Mouse (Mus musculus) ZHBTc4 (cell line): ENCODE measurements at regions not wholly inside any gene's neighbourhood (a gene's known extent, or its start where the extent isn't known, plus 50 kb on each side); places are given as distances from the start of the nearest gene placed in this dataset.

Experiments used
- DNase-seq: peaks from one replicate; pipeline ENCODE4 v3.0.0-alpha.2; 2011; ENCODE audit warnings: low read depth, low spot score

GRCm38 (mm10) chr10:25118674-25119670 lies 188.7 kb downstream of the Akap7 start:
- peak; percentile 60 for DNase-seq

- DNase-seq: no peak
Observed at GRCm38 (mm10) chr10:25114316-25114715, 187.0 kb upstream of the Arg1 start.

- no peak for DNase-seq
Observed at GRCm38 (mm10) chr10:25112449-25113171, 185.3 kb upstream of the Arg1 start.

GRCm38 (mm10) chr10:25111636-25112422 lies 184.5 kb upstream of the Arg1 start:
- peak; percentile 76 for DNase-seq

GRCm38 (mm10) chr10:25111181-25111580 lies 183.9 kb upstream of the Arg1 start:
- DNase-seq: no peak

GRCm38 (mm10) chr10:25098070-25098469 lies 170.8 kb upstream of the Arg1 start:
- DNase-seq: no peak

GRCm38 (mm10) chr10:25089705-25090386 lies 162.6 kb upstream of the Arg1 start:
- DNase-seq: no peak

GRCm38 (mm10) chr10:25086745-25087144 lies 159.5 kb upstream of the Arg1 start:
- DNase-seq: peak; percentile 40

GRCm38 (mm10) chr10:25082930-25083329 lies 155.6 kb upstream of the Arg1 start:
- DNase-seq: no peak

- no peak for DNase-seq
Observed at GRCm38 (mm10) chr10:25072617-25073016, 145.3 kb upstream of the Arg1 start.

- no peak for DNase-seq
Observed at GRCm38 (mm10) chr10:25068301-25068700, 141.0 kb upstream of the Arg1 start.

- no peak for DNase-seq
Observed at GRCm38 (mm10) chr10:25064701-25065362, 137.5 kb upstream of the Arg1 start.

GRCm38 (mm10) chr10:25061402-25062055 lies 134.2 kb upstream of the Arg1 start:
- no peak for DNase-seq

- no peak for DNase-seq
Observed at GRCm38 (mm10) chr10:25058694-25059093, 131.4 kb upstream of the Arg1 start.

- no peak for DNase-seq
Observed at GRCm38 (mm10) chr10:25051998-25052397, 124.7 kb upstream of the Arg1 start.

GRCm38 (mm10) chr10:25051368-25051874 lies 124.1 kb upstream of the Arg1 start:
- DNase-seq: no peak

- no peak for DNase-seq
Observed at GRCm38 (mm10) chr10:25041221-25041620, 113.9 kb upstream of the Arg1 start.

- DNase-seq: no peak
Observed at GRCm38 (mm10) chr10:25039926-25040325, 112.6 kb upstream of the Arg1 start.

GRCm38 (mm10) chr10:25036928-25037327 lies 109.6 kb upstream of the Arg1 start:
- DNase-seq: no peak

- no peak for DNase-seq
Observed at GRCm38 (mm10) chr10:25035363-25035762, 108.1 kb upstream of the Arg1 start.
